Mouse (Mus musculus) brain, embryonic 14.5 days (tissue): ENCODE results near the gene C77080.

Source experiments
- CTCF ChIP-seq: fragments of 200-500 bp; IDR thresholded peaks from 2 replicates; pipeline ENCODE4 v1.5.1; 2012; ENCODE audit warnings: inconsistent platforms, mild to moderate bottlenecking, moderate library complexity, borderline replicate concordance; ENCODE audit not compliant: insufficient read depth, insufficient read length; ENCODE audit errors: extremely low read depth
- POLR2A ChIP-seq: fragments of 200-500 bp; IDR thresholded peaks from 2 replicates; pipeline ENCODE4 v1.6.1; 2012; ENCODE audit warnings: mild to moderate bottlenecking, inconsistent platforms, borderline replicate concordance; ENCODE audit not compliant: poor library complexity, insufficient read depth, insufficient read length, severe bottlenecking; ENCODE audit errors: extremely low read depth

- no peak for TF ChIP-seq POLR2A
- no peak for TF ChIP-seq CTCF
These were observed 8.7 kb downstream of the C77080 start for GRCm38 (mm10) chr4:129252492-129252891.
